Mouse (Mus musculus) T-helper 1 cell (primary cell): ENCODE measurements around the gene Macrod2.
"Not testable (repeated sequence)": the region's sequence is repeated elsewhere in the genome, so short reads cannot be mapped to it uniquely, and the experiment has no call there.

Source experiments
- in situ Hi-C: fragments of 300-600 bp; cut with MboI, MseI; formaldehyde crosslinking; loops from one replicate; pipeline ENCODE4 v1.15.1; 2025; ENCODE audit warnings: high pct_unique_total_duplicates

Gene Macrod2

DNA sequence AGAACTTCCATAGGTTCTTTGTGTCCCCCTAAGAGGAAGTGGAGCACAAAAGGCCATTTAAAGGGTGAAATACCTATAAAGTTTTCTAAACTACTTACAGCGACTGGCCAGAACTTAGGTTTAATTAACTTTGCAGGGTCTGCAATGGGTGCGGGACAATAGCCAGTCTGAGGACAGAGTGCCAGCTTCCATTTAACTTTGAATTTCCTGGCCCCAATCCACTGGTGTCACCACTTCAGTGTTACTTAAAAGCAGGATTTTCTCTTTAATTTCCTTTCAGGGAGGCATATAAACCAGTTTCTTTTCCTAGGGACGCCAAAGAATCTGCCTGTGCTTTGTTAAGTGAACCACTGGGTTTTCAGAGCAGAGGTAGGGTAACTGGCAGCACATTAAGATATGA lies 303.5 kb downstream of the Macrod2 start:
- in situ Hi-C loops, result no loop called here

DNA sequence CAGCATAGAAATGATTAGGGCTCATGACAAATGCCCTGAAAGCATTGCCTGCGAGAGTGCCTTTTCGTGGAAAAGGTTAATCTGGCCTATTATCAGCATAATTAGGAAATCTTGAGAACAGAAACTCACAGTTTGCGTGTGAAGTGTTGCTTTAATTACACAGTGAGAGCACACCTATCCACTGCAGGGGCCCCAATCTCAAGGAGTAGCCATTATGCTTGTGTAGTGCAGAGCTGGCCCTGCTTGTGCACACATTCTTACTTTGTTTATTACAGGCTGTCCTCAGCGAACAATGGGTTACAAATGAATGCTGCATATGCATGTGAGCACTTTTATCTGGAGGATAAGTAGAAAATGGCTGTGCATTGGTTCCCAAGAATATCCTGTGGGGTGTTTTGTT lies 308.3 kb downstream of the Macrod2 start:
- in situ Hi-C loops, result no loop called here

DNA sequence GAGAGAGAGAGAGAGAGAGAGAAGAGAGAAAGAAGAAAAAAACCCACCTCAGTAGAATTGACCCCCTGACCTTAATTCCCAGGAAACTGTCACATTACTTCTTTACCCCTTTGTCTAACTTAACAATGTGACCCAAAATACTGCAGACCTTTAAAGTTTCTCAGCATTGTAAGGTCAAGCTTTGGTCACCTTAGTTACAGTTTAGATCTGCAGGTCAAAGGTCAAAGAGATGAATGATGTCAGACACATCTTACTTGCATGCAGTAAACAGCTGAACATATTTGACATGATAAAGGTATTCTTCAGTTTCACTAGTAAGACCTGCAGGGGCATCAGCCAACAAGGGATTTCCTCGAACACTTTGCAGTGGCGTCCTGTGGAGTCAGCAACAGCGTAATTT lies 309.0 kb downstream of the Macrod2 start:
- in situ Hi-C loops, result no loop called here

DNA sequence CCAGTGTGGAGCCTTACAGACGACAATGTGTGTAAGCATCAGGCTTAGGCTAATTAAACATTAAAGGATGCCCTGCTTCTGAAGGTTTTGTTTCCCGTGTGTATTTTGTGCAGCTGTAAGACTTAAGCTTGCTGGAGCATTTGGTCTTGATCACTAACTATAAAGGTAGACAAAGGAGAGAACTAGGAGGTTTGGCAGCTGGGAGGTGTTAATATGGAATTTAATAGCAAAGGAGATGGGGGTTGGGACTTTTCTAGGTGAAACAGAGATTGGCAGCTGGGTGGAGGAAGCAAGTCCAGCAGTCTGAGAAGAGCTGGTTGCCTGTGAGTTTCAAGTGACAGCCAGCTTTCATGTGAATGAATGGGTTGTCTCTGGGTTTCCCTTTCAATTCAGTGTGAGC lies 310.2 kb downstream of the Macrod2 start:
- in situ Hi-C loops, result no loop called here

DNA sequence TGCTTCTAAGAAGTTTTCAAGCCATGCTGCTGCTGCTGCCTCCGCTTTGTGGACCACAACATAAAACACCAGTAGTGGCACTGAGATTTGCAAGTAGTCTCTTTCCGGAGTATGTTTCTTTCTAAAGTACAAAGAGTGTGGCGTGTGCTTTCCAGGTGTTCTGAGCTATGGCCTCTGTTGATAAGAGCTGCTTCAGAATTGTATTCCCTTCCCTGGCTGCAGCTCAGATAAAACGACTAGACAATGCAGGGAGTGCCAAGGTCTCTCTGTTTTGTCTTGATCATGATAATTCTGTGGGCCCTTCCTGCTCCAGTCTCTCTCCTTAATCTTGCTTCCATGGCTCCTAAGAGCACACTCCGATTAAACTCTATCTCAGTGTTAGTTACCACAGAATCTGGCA lies 312.4 kb downstream of the Macrod2 start:
- in situ Hi-C loops, result no loop called here

DNA sequence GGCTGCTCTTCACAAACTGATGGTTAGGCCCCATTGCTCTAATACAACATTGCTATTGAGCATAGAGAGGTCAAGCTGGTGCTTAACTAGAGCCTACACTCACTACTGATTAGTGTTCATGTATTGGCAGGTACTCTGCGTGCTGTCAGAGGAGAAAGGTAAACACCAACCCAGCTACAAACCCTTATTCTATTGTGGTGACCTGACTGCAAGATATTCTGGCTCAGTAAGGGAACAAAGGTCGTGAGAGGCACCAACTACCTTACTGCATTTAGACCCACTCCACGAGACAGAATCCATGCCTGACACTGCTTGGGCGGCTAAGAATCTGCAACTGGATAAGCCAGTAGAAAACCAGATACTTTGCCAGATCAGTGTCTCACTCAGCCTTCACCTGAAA lies 320.7 kb downstream of the Macrod2 start:
- in situ Hi-C loops, result no loop called here

DNA sequence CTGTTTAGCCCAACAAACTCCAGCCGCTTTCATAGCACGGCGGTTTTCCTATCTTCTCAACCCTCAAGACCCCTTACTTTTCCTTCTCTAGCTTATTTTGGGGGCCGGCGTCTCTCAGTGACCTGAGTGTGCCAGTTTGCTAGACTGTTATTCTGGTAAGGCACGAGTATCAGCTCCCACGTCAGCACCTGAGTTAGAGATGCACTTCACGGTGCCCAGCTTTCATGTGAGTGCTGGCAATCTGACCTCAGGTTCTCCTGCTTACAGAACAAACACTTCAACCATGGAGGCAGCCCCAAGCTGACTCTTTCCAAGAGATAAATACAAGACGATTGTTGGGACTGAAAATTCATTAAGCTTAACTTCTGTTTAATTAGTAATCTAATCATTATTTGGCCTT lies 322.3 kb downstream of the Macrod2 start:
- in situ Hi-C loops, result no loop called here

DNA sequence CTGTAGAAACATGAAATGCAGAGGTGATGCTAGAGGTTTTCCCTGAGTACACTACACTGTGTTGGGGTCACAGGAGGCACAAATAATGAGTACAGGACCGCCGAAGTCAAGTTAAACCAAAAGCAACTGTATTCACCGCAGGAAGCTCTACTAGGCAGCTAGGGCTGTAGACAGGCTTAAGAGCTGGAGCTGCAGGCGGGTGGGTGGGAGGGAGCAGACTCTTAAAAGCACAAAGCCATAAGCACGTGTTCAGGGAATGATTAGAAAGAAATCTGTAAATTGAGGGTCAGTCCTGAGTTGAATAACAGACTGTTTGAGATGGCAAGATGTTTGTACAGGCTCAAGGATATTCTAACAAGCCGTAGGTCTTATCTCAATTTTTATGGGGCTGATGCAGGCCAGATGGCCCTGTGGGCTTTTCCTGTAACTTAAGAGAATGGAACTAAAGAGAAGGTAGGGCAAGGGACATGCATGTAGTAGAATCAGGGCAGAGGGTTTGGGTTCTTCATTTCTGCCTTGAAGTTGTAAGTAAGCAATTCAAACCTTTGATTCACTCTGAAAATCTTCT lies 337.6 kb downstream of the Macrod2 start:
- in situ Hi-C loops, result no loop called here

DNA sequence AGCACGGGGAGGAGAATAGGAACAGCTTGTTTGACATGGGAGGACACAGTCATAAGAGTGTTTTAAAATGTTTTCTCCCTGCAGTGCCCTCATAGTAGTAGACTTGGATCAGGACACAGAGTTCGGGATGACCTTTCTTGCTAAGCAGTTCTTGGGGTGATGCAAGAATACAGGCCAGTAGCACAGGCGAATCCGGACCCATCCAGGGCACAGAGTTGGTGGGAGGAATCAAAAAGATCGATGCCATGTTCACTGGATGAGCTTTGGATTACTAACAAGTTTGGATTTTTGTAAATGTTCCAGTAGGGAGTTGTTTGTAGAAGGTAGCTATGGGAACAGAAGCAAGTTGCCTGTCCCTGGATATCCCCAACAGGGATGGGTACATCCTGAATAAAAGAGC lies 345.4 kb downstream of the Macrod2 start:
- in situ Hi-C loops, result no loop called here

DNA sequence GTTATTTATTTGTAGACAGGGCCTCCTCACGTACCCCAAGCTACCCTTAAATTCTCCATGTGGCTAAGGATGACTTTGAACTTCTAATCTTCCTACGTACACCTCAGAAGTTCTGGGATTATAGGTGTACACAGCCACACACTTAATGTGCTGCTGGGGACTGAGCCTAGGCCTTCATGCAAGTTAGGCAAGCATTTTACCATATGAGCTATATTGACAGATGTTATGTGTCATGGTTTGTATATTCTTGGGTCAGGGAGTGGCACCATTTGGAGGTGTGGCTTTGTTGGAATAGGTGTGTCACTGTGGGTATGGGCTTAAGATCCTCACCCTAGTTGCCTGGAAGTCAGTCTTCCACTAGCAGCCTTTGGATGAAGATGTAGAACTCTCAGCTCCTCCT lies 347.8 kb downstream of the Macrod2 start:
- in situ Hi-C loops, result not testable (repeated sequence)

DNA sequence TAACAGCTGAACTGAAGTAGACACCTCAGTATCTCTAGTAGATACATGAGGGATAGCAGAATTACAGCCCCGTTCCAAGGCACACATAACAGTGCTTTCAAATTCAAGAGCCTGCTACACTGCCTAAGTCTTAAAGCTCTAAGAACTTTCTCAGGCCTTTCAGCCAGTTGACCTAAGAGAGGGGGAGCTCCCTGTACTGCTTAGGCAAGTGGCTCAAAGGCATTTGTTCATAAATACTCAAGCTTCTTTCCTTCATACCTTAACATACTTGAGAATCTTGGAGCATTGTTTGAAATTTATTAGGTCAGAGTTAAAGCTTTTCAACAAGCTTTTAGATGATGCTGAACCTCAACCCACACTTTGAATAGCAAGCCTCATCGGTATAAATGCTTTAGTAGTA lies 363.8 kb downstream of the Macrod2 start:
- in situ Hi-C loops, result no loop called here

DNA sequence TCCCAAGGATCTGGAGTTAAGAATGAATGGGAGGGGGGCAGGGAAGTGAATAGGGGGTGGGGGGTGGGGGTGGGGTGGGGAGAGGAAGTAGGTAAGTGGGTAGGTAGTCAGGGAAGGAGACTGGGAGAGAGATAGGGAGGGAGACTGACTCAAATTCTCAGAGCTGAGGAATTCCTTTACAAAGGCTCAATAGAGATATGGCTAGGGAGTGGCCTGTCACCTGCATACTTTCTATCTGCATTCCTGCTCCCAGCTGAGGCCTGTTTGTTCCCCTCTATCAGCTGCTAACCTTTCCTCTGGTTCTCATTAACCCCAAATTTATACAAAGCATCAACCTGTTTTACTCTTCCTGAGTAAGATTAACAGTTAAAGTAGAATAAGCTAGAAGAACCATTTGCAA lies 364.6 kb downstream of the Macrod2 start:
- in situ Hi-C loops, result no loop called here

DNA sequence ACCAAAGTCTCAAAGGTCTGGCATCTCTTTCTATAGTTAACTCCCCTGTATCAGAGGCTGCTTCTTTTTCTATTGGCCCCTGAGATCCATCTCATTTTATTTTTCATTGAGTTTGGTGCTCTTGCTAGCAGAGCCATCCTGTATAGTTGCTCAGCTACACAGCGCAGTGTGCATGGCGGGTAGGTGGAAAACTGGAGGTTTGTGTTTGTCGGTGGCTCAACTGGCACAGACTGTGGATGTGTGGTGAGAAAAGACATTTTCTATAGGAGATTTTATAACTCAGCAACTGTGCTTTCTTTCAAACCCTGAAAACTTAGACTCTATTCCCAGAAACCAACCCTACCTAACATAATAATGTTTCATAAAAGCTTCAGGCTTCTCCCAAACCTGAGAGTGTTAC lies 365.0 kb downstream of the Macrod2 start:
- in situ Hi-C loops, result no loop called here

DNA sequence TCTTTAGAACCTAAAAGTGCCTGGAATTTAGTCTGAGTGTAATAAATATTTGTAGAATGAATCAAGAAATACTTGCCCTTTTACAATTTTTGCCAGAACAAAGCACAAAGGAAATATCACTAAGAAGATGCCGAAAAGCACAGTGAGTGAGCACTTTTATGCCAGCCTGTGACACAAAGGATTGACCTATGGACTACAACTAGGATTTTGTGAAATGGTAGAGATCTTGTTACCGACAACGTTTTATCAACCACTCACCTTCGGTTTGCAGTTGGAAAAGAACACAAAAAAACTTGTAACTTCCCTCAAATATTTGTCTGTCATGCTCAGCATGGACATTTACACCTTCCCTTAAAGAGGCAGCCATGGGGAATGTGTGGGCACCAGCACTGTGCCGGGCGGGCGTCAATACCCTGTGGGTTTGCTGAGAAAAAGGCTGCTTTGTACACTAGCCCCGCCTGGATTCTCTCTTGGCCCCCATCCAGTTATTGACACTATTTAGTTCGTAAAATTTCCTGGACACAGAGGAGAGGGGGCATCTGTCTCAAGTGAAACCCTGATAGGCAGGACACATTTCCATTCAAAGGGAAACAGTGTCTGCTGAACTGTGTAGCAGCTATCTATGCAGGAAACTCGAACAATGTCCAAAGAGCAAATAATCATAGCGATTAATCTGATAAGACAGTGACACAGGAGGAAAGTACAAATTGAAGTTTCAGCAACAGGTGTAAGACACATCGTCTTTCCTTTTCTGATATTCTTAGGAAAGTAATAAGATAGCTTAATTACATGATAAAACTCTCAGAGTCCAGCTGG lies 368.2 kb downstream of the Macrod2 start:
- in situ Hi-C loops, result no loop called here

DNA sequence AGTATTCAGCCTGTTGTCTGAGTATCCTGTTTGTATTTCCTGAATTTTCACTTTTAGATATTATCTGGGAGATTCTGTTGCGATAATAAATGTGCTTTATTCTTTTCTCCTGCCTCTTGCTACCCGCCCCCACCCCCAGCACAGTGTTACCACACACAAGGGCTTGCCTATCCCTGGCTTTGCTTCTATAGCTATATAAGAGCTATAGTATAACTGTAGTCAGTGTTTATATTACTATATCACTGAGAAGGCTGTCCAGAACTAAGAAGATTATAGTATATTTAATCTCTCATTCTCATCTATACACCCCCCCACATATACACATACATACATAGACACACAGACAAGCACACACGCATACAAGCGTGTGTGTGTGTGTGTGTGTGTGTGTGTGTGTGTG lies 374.4 kb downstream of the Macrod2 start:
- in situ Hi-C loops, result no loop called here

DNA sequence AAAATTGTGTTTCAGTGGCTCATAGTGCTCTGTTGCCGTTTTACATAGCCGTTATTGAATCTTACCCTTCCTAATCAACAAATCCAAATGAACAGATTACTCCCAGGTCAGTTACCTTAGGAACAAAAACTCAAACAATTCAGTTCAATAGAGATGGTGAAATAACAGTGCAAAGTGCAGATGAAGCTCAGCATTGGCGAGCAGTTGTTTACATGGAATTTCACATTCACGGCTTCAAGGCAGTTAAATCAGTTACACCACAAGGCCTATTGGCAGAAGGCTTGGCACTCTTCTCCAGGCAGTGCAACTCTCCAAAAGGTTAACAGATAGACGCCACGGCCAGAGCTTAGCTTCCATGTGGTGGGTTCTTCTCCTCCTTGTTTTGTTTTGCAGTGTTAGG lies 377.7 kb downstream of the Macrod2 start:
- in situ Hi-C loops, result loop anchor here (10.0 kb wide), 1 partner anchor 1542 kb away; no protein-coding TSS in a partner anchor

DNA sequence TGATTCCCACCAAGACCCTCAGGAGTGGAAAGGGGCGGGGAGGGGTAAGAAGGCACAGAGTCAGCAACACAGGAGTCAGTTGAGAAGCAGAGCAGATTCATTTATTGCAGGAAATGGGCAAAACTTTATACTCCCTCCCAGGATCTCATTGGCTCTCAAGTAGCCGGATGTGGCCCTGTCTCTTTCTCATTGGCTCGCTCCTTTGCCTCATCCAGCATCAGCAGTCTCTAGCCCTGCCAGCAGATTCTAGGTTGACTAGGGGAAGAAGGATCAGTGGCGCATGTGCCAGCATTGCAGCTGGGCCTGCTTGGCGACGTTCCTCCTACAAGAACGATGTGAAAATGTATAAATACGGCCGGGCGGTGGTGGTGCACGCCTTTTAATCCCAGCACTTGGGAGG lies 378.3 kb downstream of the Macrod2 start:
- in situ Hi-C loops, result loop anchor here (10.0 kb wide), 1 partner anchor 1541 kb away; no protein-coding TSS in a partner anchor

DNA sequence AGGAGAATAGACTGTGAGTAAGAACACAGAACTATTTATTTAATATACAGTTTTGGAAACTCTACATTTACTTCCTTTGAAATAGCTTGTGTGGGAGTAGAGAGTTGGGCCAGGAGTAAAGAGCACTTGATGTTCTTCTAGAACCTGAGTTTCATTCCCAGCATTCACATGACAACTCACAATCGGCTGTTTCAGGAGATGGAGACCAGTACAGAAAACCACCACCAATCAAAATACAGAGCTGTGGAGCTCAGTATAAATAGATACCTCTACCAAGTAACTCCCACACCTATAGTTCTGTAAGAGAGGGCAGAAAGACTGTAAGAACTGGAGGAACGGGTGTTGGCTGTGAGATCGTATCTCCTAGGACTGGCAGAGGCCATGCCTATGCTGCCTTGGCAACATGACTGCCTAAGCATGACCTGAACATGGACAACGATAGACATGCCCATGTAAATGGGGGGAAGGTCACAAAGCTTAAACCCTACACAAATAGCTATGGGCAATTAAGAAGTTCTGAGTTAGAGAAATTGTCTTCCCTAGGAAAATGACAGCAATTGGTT lies 379.8 kb downstream of the Macrod2 start:
- in situ Hi-C loops, result loop anchor here (10.0 kb wide), 1 partner anchor 1540 kb away; no protein-coding TSS in a partner anchor

DNA sequence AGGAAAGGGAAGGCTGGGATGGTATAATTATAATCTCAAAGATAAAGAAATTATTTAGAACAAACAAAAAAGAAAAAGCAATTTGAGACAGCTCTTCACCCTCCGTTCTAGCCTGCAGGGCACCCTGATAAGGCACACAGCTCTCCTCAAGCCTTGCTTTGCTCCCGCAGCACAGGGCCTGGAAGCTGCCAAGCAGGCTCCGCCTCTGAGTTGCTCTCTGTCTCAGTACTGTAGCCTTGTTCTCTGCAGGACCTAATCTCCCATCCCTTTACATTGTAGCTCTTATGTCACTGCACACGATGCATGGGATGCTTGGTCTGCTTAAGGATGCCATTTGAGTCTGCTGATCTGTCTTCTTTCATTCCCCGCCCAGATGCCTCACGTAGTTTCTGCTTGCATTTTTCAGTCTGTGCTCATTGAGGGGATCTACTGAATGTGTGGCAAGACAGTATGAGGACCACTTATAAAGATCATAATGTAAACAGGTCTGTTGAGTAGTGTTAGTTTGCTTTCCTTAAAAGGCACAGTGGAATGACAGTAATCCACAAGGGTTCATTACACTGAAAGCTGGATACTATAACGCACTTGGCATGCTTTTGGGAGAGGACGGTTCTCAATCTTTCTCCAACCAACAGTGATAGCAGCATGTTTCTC lies 380.5 kb downstream of the Macrod2 start:
- in situ Hi-C loops, result loop anchor here (10.0 kb wide), 1 partner anchor 1539 kb away; no protein-coding TSS in a partner anchor

DNA sequence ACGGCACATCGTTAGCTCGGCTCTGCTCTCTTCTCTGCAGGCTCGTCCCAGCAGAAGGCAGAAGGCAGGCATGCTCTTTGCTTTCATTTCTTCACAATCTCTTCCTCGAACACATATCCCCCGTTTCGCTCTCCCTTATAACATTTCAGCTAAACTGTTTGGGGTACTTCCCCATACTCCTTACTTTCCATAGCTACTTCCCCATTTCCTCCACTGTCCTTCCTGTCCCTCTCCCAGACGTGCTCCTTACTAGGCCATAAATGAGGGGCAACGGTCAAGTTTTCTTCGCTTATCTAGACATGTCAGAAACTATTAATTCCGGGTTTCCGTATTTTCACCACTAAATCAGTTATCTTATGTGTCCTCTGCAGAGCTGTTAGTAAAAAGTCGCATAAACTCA lies 383.1 kb downstream of the Macrod2 start:
- in situ Hi-C loops, result loop anchor here (10.0 kb wide), 1 partner anchor 1537 kb away; no protein-coding TSS in a partner anchor

DNA sequence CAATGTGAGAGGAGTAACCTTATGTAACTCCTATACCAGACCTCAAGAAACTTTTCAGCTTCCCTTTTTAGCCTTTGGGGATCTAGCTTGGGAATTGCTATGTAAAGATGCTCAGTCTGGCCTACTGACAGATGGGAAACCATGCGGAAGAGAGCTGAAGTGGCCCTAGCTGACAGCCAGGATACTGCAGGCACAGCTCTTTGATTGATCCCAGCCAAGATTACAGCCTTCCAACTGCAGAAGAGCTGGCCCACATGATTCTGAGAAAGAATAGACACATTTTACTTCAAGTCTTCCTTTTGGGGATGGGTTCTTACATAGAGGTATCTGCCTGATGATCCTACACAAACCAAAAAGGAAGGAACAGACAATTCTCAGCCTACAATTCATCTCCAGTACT lies 387.9 kb downstream of the Macrod2 start:
- in situ Hi-C loops, result no loop called here

DNA sequence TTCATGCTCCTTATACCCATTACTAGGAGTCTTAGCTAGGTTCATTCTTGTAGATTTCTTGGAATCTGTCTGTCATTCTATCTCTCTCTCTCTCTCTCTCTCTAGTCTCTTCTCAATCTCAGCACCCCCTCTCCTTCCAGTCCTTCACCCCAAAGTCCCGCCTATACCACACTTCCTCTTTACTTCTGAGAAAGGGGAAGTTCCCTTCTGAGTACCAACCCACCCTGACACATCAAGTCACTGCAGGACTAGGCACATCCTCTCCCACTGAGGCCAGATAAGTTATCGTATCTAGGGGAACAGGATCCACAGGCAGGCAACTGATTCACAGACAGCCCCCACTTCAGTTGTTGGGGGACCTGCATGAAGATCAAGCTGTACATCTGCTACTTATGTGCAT lies 389.5 kb downstream of the Macrod2 start:
- in situ Hi-C loops, result no loop called here
